12 mouse cellular contexts compared by ENCODE assay signal in the genomic region with DNA sequence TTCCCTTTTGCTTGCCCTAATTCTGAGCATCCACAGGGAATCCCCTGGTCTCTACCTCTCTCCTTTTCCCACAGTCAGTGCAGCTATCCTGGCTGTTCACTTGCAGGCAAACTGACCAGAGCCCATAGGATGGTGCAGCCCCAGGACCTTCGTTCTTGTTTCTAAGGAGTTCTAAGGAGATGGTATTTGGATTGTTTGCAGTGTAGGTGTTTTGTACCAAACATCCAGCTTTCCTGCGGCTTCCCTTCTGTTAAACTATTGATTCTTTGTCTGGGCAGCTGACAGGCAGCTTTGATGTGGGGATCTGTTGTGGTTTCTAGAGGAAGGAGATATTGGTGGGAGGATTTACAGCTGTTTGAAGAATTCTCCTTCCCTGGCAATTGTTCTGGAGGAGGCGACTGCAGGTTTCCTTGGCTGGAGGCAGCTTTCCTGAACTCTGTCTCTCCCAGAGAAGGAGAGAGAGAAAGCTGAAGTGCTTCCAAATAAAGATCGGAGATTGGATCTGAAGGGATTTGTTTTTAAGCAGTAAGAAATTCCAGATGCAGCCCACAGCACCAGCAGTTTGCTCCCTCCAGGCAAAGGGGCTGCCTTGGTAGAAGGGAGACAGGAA.
DNase-seq lines count a peak whose midpoint lies in the region; ATAC-seq and TF ChIP-seq lines count a peak whose summit lies in the region.
"Had no signal": no experiment of that assay in that cellular context is flagged by ENCODE, and none has a peak within 500 bp of the region (broad histone marks: within the 10 kb centered on the region; RNA-seq: fewer than 3 reads in every experiment).

No protein-coding gene starts in this region.

- DNase-seq in heart, postnatal 0 days (ENCODE audit: low spot score): no peak
- no peak for DNase-seq in heart, postnatal 4 days
- DNase-seq in stomach, postnatal 0 days (ENCODE audit: low spot score): no peak
- peak; percentile 85 for DNase-seq in midbrain, embryonic 11.5 days (ENCODE audit: low spot score, missing footprints)
- DNase-seq in ovary, postnatal 36 days (ENCODE audit: low spot score): no peak
- no peak for DNase-seq in heart, postnatal 10 days
- DNase-seq: cerebellum, adult 9-11 months; kidney, adult 8-10 months; lung, adult 18-20 months had no signal

- no peaks in the 10 kb centered on the region for H3K9me3 ChIP-seq in heart, postnatal 0 days (replicated peaks; ENCODE audit: control insufficient read depth, low read length)
- H3K9me3 ChIP-seq in stomach, embryonic 14.5 days (ENCODE audit: control insufficient read depth, low read depth, low read length): no peaks in the 10 kb centered on the region
- H3K9me3 ChIP-seq in stomach, postnatal 0 days (ENCODE audit: control insufficient read depth, low read length): no peaks in the 10 kb centered on the region
- H3K9me3 ChIP-seq in midbrain, embryonic 11.5 days (ENCODE audit: control insufficient read depth, low read length): no peaks in the 10 kb centered on the region
- H3K9me3 ChIP-seq: neural tube, embryonic 12.5 days had no signal

- H3K27me3 ChIP-seq in heart, postnatal 0 days (ENCODE audit: control insufficient read depth, insufficient read depth, low read length): no peaks in the 10 kb centered on the region
- H3K27me3 ChIP-seq in stomach, embryonic 14.5 days (ENCODE audit: control insufficient read depth, insufficient read depth, low read length): no peaks in the 10 kb centered on the region
- no peaks in the 10 kb centered on the region for H3K27me3 ChIP-seq in stomach, postnatal 0 days (ENCODE audit: control insufficient read depth, insufficient read depth, low read length)
- no peaks in the 10 kb centered on the region for H3K27me3 ChIP-seq in midbrain, embryonic 11.5 days (ENCODE audit: control insufficient read depth, insufficient read depth, low read length)
- H3K27me3 ChIP-seq: neural tube, embryonic 12.5 days had no signal

- no peak overlapping the region for H3K27ac ChIP-seq in heart, postnatal 0 days (ENCODE audit: low read depth)
- H3K27ac ChIP-seq in stomach, embryonic 14.5 days (ENCODE audit: low read length): peak overlapping the region; percentile 48; the same call in 1 of the 2 replicates
- no peak overlapping the region for H3K27ac ChIP-seq in stomach, postnatal 0 days (replicated peaks)
- H3K27ac ChIP-seq in midbrain, embryonic 11.5 days (ENCODE audit: low read depth, low read length): no peak overlapping the region
- H3K27ac ChIP-seq: neural tube, embryonic 12.5 days had no signal

- 41% methylated on average over 4 of the region's 4 CpGs for WGBS in heart, postnatal 0 days
- WGBS in stomach, embryonic 14.5 days: 18% methylated on average over 4 of the region's 4 CpGs
- 14% methylated on average over 4 of the region's 4 CpGs for WGBS in stomach, postnatal 0 days
- WGBS in midbrain, embryonic 11.5 days: 13% methylated on average over 4 of the region's 4 CpGs

- peaks cover 8% of the 10 kb centered on the region; the same call in 1 of the 2 replicates for H3K4me1 ChIP-seq in heart, postnatal 0 days (ENCODE audit: control insufficient read depth, insufficient read depth)
- no peaks in the 10 kb centered on the region; the same call in 1 of the 2 replicates for H3K4me1 ChIP-seq in stomach, embryonic 14.5 days (ENCODE audit: control insufficient read depth, insufficient read depth, low read length)
- no peaks in the 10 kb centered on the region for H3K4me1 ChIP-seq in stomach, postnatal 0 days (replicated peaks; ENCODE audit: control insufficient read depth, insufficient read depth)
- H3K4me1 ChIP-seq in midbrain, embryonic 11.5 days (ENCODE audit: control insufficient read depth, insufficient read depth, low read length): no peaks in the 10 kb centered on the region; the same call in none of the 2 replicates

- no peak for ATAC-seq in heart, postnatal 0 days (ENCODE audit: insufficient read depth, low read depth)
- ATAC-seq in stomach, embryonic 14.5 days (ENCODE audit: insufficient number of reproducible peaks, insufficient read depth, low FRiP score, low read depth): no peak
- no peak for ATAC-seq in stomach, postnatal 0 days (ENCODE audit: low FRiP score, low TSS enrichment)
- ATAC-seq in midbrain, embryonic 11.5 days (ENCODE audit: low FRiP score): no peak
- ATAC-seq in megakaryocyte progenitor cell, adult 5-6 weeks (replicated peaks; ENCODE audit: poor library complexity): no peak

- H3K4me3 ChIP-seq in heart, postnatal 0 days (ENCODE audit: low read depth, low read length): no peak overlapping the region
- H3K4me3 ChIP-seq in stomach, embryonic 14.5 days (ENCODE audit: low read depth, low read length): no peak overlapping the region
- H3K4me3 ChIP-seq in stomach, postnatal 0 days (ENCODE audit: low read depth, low read length): no peak overlapping the region
- H3K4me3 ChIP-seq in midbrain, embryonic 11.5 days (ENCODE audit: low read depth, low read length): no peak overlapping the region
- H3K4me3 ChIP-seq: neural tube, embryonic 12.5 days had no signal

- no peaks in the 10 kb centered on the region for H3K36me3 ChIP-seq in heart, postnatal 0 days (replicated peaks; ENCODE audit: control insufficient read depth, insufficient read depth, low read length)
- H3K36me3 ChIP-seq in stomach, embryonic 14.5 days (ENCODE audit: control insufficient read depth, insufficient read depth, low read length): no peaks in the 10 kb centered on the region
- no peaks in the 10 kb centered on the region for H3K36me3 ChIP-seq in stomach, postnatal 0 days (ENCODE audit: control insufficient read depth, insufficient read depth, low read length)
- H3K36me3 ChIP-seq in midbrain, embryonic 11.5 days (ENCODE audit: control insufficient read depth, insufficient read depth, low read length): no peaks in the 10 kb centered on the region
- H3K36me3 ChIP-seq: neural tube, embryonic 12.5 days had no signal

- H3K9ac ChIP-seq in heart, postnatal 0 days (replicated peaks; ENCODE audit: low read depth, low read length): no peak overlapping the region
- no peak overlapping the region for H3K9ac ChIP-seq in stomach, embryonic 14.5 days (replicated peaks; ENCODE audit: low read depth, low read length)
- no peak overlapping the region for H3K9ac ChIP-seq in stomach, postnatal 0 days (ENCODE audit: low read length)
- H3K9ac ChIP-seq in midbrain, embryonic 11.5 days (ENCODE audit: low read length): no peak overlapping the region
- H3K9ac ChIP-seq: neural tube, embryonic 12.5 days had no signal

- no peak for TF ChIP-seq CTCF in heart, postnatal 0 days (IDR thresholded peaks at IDR 0.05; ENCODE audit: low read depth)
- TF ChIP-seq CTCF in stomach, postnatal 0 days (IDR thresholded peaks at IDR 0.05; ENCODE audit: low read depth): no peak

- TF ChIP-seq EP300 in heart, postnatal 0 days (IDR thresholded peaks at IDR 0.05; ENCODE audit: low read depth): no peak
- TF ChIP-seq EP300 in stomach, postnatal 0 days (optimal IDR thresholded peaks at IDR 0.05): no peak

- 0 out of 2 replicates have a peak overlapping the region, but pooled peaks have one; percentile 1 for H3K4me2 ChIP-seq in heart, postnatal 0 days (ENCODE audit: low read depth, low read length)
- 0 out of 2 replicates have a peak overlapping the region, but pooled peaks have one; percentile 2 for H3K4me2 ChIP-seq in stomach, embryonic 14.5 days (replicated peaks; ENCODE audit: low read depth, low read length)
- no peak overlapping the region for H3K4me2 ChIP-seq in stomach, postnatal 0 days (replicated peaks; ENCODE audit: low read depth)
- H3K4me2 ChIP-seq in midbrain, embryonic 11.5 days: no peak overlapping the region
- H3K4me2 ChIP-seq: neural tube, embryonic 12.5 days had no signal

- intact Hi-C loops in heart, postnatal 10 days (cut with DNase I): no loop called here

Comparison
In these comparisons a context has a peak if more than half of its experiments do, and no peak if none do; other contexts are left out.
1. H3K4me2 ChIP-seq: peak in heart, postnatal 0 days (single experiment) and stomach, embryonic 14.5 days (single experiment); none in stomach, postnatal 0 days (single experiment) and midbrain, embryonic 11.5 days (single experiment).